Mouse (Mus musculus) layer of hippocampus, postnatal 36 days (tissue): Measurements from ENCODE around the gene Dock6. TPM values are rescaled to one million over a fixed set of nuclear protein-coding genes. Genes with fewer than 3 reads are reported as not detected.

ENCODE experiments used
- microRNA-seq, 2 experiments: library from miRNA; unstranded; fragments of <30 nt; microRNA quantifications; one replicate each; pipeline ENCODE4 v1.2.0; 2021
- total RNA-seq, 2 experiments: library from RNA; stranded (reverse); gene quantifications; 2 replicates each; pipeline ENCODE4 v1.2.3; 2021

Gene Dock6
- total RNA-seq, 2 experiments from 2014 or later: 14.1 to 15.0 TPM

Small RNA genes within 50 kb of the gene (microRNA-seq; reads per million reads assigned to microRNA genes)
- 3.8 to 4.5 reads per million in 2 experiments for gene Mir7083

Other genes with a start within 250 kb of the Dock6 start
- 100 to 1,000 TPM; 115 to 116 TPM for gene Smarca4, start 236.5 kb downstream of the Dock6 start, total RNA-seq
- gene Ldlr, start 129.2 kb downstream of the Dock6 start, total RNA-seq: 10 to 100 TPM; 13.7 to 14.1 TPM
- 1 to 10 TPM; 1.4 to 2.1 TPM for gene Spc24, start 92.3 kb downstream of the Dock6 start, total RNA-seq
- 1 to 10 TPM; 6.3 to 7.0 TPM for gene Kank2, start 53.9 kb downstream of the Dock6 start, total RNA-seq
- not detected for gene Angptl8, start 17.1 kb downstream of the Dock6 start, total RNA-seq
- gene Rab3d, start 65.6 kb upstream of the Dock6 start, total RNA-seq: 10 to 100 TPM; 23.6 to 26.6 TPM
- 10 to 100 TPM; 19.3 to 21.2 TPM for gene Ccdc159, start 74.8 kb upstream of the Dock6 start, total RNA-seq
- gene Tmem205, start 74.9 kb upstream of the Dock6 start, total RNA-seq: 10 to 100 TPM; 41.0 to 44.6 TPM
- 100 to 1,000 TPM; 303 to 315 TPM for gene Plppr2, start 84.4 kb upstream of the Dock6 start, total RNA-seq
- gene Swsap1, start 103.1 kb upstream of the Dock6 start, total RNA-seq: 10 to 100 TPM; 14.7 to 15.9 TPM
- 10 to 100 TPM in 1 of 2 experiments, 1 to 10 TPM in 1; 9.1 to 10.6 TPM for gene Epor, start 110.9 kb upstream of the Dock6 start, total RNA-seq
- gene Rgl3, start 136.8 kb upstream of the Dock6 start, total RNA-seq: 1 to 10 TPM; 1.7 to 1.9 TPM
- gene Ccdc151, start 150.0 kb upstream of the Dock6 start, total RNA-seq: 1 to 10 TPM; 9.5 to 9.9 TPM
- 100 to 1,000 TPM; 110 to 114 TPM for gene Prkcsh, start 150.2 kb upstream of the Dock6 start, total RNA-seq
- gene Elavl3, start 199.4 kb upstream of the Dock6 start, total RNA-seq: 100 to 1,000 TPM; 172 to 175 TPM
- gene Gm49318, start 218.6 kb upstream of the Dock6 start, total RNA-seq: 1 to 10 TPM; 3.1 to 4.5 TPM
- 10 to 100 TPM; 20.8 to 23.6 TPM for gene Zfp653, start 218.7 kb upstream of the Dock6 start, total RNA-seq
- 10 to 100 TPM; 42.2 to 46.3 TPM for gene Ecsit, start 232.8 kb upstream of the Dock6 start, total RNA-seq
- under 1 TPM; 0.55 to 0.61 TPM for gene Cnn1, start 246.6 kb upstream of the Dock6 start, total RNA-seq